Mouse (Mus musculus): ENCODE data around the gene Reg3b.
"Not testable (repeated sequence)": the region's sequence is repeated elsewhere in the genome, so short reads cannot be mapped to it uniquely, and the experiment has no call there.

Gene Reg3b

DNA sequence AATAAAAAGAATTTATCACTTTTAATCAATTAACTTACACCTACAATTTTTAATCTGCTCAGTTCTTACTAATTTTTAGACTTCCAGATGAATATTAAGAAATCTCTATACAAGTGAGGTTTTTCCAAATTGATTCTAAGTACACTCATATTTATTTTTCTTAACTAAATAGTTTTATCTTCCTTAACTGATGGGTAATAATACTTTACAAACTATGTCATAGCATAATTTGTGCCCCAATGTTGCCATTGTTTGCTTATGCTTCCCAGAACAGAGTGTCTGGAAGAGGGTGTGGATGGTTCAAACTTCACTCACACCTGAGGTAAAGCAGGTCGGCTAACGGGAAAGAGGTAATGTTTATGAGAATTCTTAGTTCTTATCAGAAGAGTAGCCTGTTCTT is at the start of gene Reg3b:
TSS of gene Reg3b (plus strand) at position 301 of the 400 bp plus-strand sequence.
- no peak for DNase-seq (ENCODE audit: low spot score)

GRCm38 (mm10) chr6:78327798-78328197 is 42.7 kb upstream of the Reg3b start:
- no peak for DNase-seq (ENCODE audit: low spot score)

- DNase-seq (ENCODE audit: low spot score): no peak
Observed at GRCm38 (mm10) chr6:78329166-78329565, 41.3 kb upstream of the Reg3b start.

GRCm38 (mm10) chr6:78331919-78332569 is 38.4 kb upstream of the Reg3b start:
- DNase-seq (ENCODE audit: low spot score): no peak

DNA sequence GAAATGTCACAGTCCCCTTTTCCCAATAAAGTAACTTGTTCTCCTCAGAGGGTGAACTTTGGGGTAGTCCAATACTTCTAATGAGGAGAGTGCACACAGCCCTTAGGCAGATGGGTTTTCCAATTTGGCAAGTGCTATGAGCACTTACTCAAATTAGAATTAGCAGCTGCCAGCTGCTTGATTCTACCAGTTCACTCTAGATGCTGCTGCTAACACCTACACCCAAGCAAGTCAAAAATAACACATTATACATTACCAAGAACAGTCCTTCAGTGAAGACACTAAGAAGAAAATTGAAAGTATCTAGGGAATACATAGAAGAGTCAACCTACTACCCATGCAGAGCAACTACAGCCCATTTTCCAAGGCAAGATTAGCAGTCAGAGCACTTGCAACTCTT is 30.2 kb upstream of the Reg3b start:
- no peak for DNase-seq (ENCODE audit: low spot score)

GRCm38 (mm10) chr6:78341689-78342088 is 28.8 kb upstream of the Reg3b start:
- DNase-seq (ENCODE audit: low spot score): no peak

DNA sequence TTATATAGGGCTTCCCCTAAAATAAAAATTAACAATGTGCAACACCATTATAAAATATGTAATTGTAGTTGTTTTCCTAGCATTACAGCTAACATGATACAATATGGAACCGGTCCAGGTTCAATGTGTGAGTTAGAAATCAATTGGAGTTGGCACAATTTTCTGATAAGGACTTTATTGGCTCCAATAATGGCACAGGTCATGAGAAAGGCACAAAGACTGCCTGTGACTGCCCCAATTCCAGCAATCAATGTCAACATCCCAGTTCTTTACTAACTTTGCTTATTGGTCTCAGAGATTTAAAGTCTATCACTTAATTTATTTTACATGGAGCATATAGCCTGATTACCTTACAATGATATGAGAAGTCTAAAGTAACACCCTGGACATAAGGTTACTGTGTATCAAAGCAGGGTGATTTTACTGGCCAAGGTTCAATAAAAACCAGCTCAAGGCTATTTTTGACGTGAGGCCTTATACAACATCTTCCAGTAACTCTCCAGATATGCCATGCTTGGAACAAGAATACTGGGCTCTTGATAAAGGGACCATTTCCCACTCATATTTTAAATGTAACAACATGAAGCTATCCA is 8.4 kb upstream of the Reg3b start:
- no peak for DNase-seq (ENCODE audit: low spot score)

DNA sequence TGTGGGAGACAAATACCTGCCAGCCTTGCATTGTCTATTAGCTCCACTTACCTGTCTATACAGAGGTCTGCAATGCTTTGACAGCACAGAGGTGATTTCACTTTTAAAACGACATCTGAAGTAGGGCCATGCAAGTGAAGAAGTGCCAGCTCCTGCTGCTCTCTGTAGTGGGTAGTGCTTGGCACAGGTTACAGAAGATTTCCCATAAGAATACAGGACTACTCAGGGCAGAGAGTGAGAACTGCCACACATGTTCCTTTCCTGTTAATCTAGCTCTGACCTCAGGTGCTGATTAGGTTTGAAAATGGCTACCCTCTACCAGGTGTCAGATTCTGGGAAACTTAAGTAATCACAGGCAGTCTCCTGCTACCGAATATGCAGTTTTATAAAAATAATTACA is 8.3 kb downstream of the Reg3b start, which contains the start of gene Reg3d:
TSS of gene Reg3d (minus strand) at position 101 of the 400 bp plus-strand sequence.
- no peak for DNase-seq (ENCODE audit: low spot score)

- DNase-seq (ENCODE audit: low spot score): no peak
Observed at GRCm38 (mm10) chr6:78380409-78380808, 10.0 kb downstream of the Reg3b start, which contains the start of gene Reg3a. TSS of gene Reg3a (plus strand) at chr6:78380709.

DNA sequence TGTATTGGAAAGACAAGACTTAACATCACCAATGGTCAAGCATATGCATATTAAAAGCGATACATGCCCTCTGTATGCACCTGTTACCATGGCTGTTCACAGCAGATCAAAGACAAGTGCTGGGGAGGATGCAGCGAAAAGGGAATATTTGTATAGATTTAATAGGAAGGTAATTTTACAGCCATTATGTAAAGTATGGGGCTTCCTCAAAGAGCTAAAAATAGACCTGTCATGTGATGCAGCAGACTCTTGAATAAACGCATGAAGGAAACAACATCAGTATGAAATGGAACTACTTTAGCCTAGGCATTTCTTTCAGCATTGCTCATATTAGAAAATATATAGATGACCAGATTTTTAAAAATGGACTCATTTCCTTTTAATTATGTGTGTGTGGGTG is 15.2 kb downstream of the Reg3b start:
- DNase-seq (ENCODE audit: low spot score): no peak

- not testable (repeated sequence) for DNase-seq (ENCODE audit: low spot score)
Observed at GRCm38 (mm10) chr6:78395323-78395722, 24.9 kb downstream of the Reg3b start, which contains the start of gene Reg2. TSS of gene Reg2 (plus strand) at chr6:78395623.

GRCm38 (mm10) chr6:78422411-78422810 is 52.0 kb downstream of the Reg3b start, which contains the start of gene Reg1:
TSS of gene Reg1 (plus strand) at chr6:78422711.
- not testable (repeated sequence) for DNase-seq (ENCODE audit: low spot score)

Measured in ovary, postnatal 10 days (tissue).